ENCODE assay signal across 19 mouse cellular contexts in genomic region chr7:130838658-130839025, GRCm38 (mm10). TPM values are rescaled to one million over a fixed set of nuclear protein-coding genes. Genes with fewer than 3 reads are reported as not detected.
DNase-seq lines count a peak whose midpoint lies in the region; ATAC-seq and TF ChIP-seq lines count a peak whose summit lies in the region.
"Had no signal": no experiment of that assay in that cellular context is flagged by ENCODE, and none has a peak within 500 bp of the region (broad histone marks: within the 10 kb centered on the region; RNA-seq: fewer than 3 reads in every experiment).

No protein-coding gene starts in this region.

- no peak for DNase-seq in cerebellum, adult 2 months
- no peak for DNase-seq in cerebellum, postnatal 10 days
- no peak for DNase-seq in kidney, postnatal 25 days
- DNase-seq in retina, embryonic 14.5 days (ENCODE audit: low spot score) = peak; percentile 44
- no peak for DNase-seq in retina, postnatal 1 day
- DNase-seq in right cerebral cortex, postnatal 14 days = no peak
- no peak for DNase-seq in left cerebral cortex, adult 2 months (ENCODE audit: extremely low spot score in 1 of 2, low spot score in 2 of 2)
- DNase-seq: adrenal gland, postnatal 25 days; heart, postnatal 4 days; layer of hippocampus, adult 9-11 months; liver; thymus, postnatal 14 days had no signal

- no peaks in the 10 kb centered on the region for H3K27me3 ChIP-seq in cerebellum, adult 2 months (ENCODE audit: control insufficient read depth, insufficient read depth, low read length)
- peaks cover 1% of the 10 kb centered on the region; the same call in 1 of the 2 replicates for H3K27me3 ChIP-seq in kidney, embryonic 16.5 days (ENCODE audit: insufficient read depth, low read length)
- H3K27me3 ChIP-seq: heart, embryonic 12.5 days; stomach, embryonic 15.5 days had no signal

- H3K4me3 ChIP-seq in cerebellum, adult 2 months (replicated peaks; ENCODE audit: insufficient read depth, low read depth, low read length) = no peak overlapping the region
- H3K4me3 ChIP-seq in kidney, embryonic 16.5 days (ENCODE audit: low read length) = no peak overlapping the region
- H3K4me3 ChIP-seq in left cerebral cortex, adult 2 months = no peak overlapping the region
- H3K4me3 ChIP-seq: embryonic facial prominence, embryonic 12.5 days; heart, embryonic 12.5 days; megakaryocyte, embryonic 14.5 days; stomach, embryonic 15.5 days had no signal

- peaks cover 29% of the 10 kb centered on the region for H3K4me1 ChIP-seq in cerebellum, adult 2 months (ENCODE audit: control insufficient read depth, insufficient read depth, low read length)
- H3K4me1 ChIP-seq in kidney, embryonic 16.5 days (ENCODE audit: insufficient read depth, low read length) = peaks cover 52% of the 10 kb centered on the region
- H3K4me1 ChIP-seq: megakaryocyte, embryonic 14.5 days had no signal

- H3K36me3 ChIP-seq in kidney, embryonic 16.5 days (ENCODE audit: insufficient read depth, low read length) = no peaks in the 10 kb centered on the region
- H3K36me3 ChIP-seq: embryonic facial prominence, embryonic 12.5 days; heart, embryonic 12.5 days; stomach, embryonic 15.5 days had no signal

- WGBS in cerebellum, adult 2 months = 28% methylated on average over 3 of the region's 3 CpGs
- 48% methylated on average over 3 of the region's 3 CpGs for WGBS in kidney, embryonic 16.5 days

- no peak for TF ChIP-seq POLR2A in cerebellum, adult 2 months (IDR thresholded peaks at IDR 0.05; ENCODE audit: borderline replicate concordance, insufficient read depth, low read length)

- intact Hi-C loops in left cerebral cortex, adult 2 months (cut with DNase I) = no loop called here

- peak overlapping the region; percentile 78; the same call in 1 of the 2 replicates for H3K27ac ChIP-seq in cerebellum, adult 2 months (ENCODE audit: insufficient read depth, low read length)
- H3K27ac ChIP-seq in kidney, embryonic 16.5 days (ENCODE audit: low read length) = peak overlapping the region; percentile 95
- H3K27ac ChIP-seq in left cerebral cortex, adult 2 months = no peak overlapping the region
- H3K27ac ChIP-seq: embryonic facial prominence, embryonic 12.5 days; stomach, embryonic 15.5 days had no signal

- no peak for TF ChIP-seq CTCF in cerebellum, adult 2 months (IDR thresholded peaks at IDR 0.05; ENCODE audit: borderline replicate concordance, insufficient read depth, low read depth, low read length)
- TF ChIP-seq CTCF in left cerebral cortex, adult 2 months (IDR thresholded peaks at IDR 0.05) = no peak

- H3K9ac ChIP-seq in kidney, embryonic 16.5 days (replicated peaks; ENCODE audit: low read length) = peak overlapping the region; percentile 38; the same call in 1 of the 2 replicates
- H3K9ac ChIP-seq: embryonic facial prominence, embryonic 12.5 days; heart, embryonic 12.5 days; stomach, embryonic 15.5 days had no signal

- H3K4me2 ChIP-seq in kidney, embryonic 16.5 days (replicated peaks; ENCODE audit: low read depth, low read length) = no peak overlapping the region
- H3K4me2 ChIP-seq: embryonic facial prominence, embryonic 12.5 days; heart, embryonic 12.5 days; stomach, embryonic 15.5 days had no signal

- no peaks in the 10 kb centered on the region for H3K9me3 ChIP-seq in kidney, embryonic 16.5 days (ENCODE audit: low read length)
- H3K9me3 ChIP-seq: embryonic facial prominence, embryonic 12.5 days; heart, embryonic 12.5 days; megakaryocyte, embryonic 14.5 days; stomach, embryonic 15.5 days had no signal

- ATAC-seq in kidney, embryonic 16.5 days (ENCODE audit: low FRiP score, low TSS enrichment) = no peak
- ATAC-seq: activated CD4-positive, CD25-positive, alpha-beta regulatory T cell, adult 4 months; lung, postnatal 0 days had no signal

RNA-seq across cellular contexts. Expression of gene Plekha1, which starts 26.9 kb away (rescaled TPM):
- polyA plus RNA-seq in cerebellum, adult 2 months (2012; rRNA removed) = 107 and 110 TPM in 2 replicates
- 91.6 and 101 TPM in 2 replicates for polyA plus RNA-seq in kidney, embryonic 16.5 days (2015; fragmentation: Nextera tagmentation; extraction: Ambion mirVana)
- total RNA-seq in left cerebral cortex, adult 2 months (2021) = 10 to 100 TPM; 95.9 to 98.5 TPM
